Mouse (Mus musculus) heart, adult 11 months (tissue): ENCODE results near the gene Psmb7.

Source experiments
- DNase-seq: peaks from one replicate; pipeline ENCODE4 v3.0.0; 2022

Psmb7 gene

GRCm38 (mm10) chr2:38542366-38542765 is 101.5 kb downstream of the Psmb7 start:
- no peak for DNase-seq

- peak; percentile 79 for DNase-seq
Measured at GRCm38 (mm10) chr2:38541570-38541969, 102.3 kb downstream of the Psmb7 start.

GRCm38 (mm10) chr2:38541101-38541500 is 102.8 kb downstream of the Psmb7 start:
- DNase-seq, result peak; percentile 90

DNA sequence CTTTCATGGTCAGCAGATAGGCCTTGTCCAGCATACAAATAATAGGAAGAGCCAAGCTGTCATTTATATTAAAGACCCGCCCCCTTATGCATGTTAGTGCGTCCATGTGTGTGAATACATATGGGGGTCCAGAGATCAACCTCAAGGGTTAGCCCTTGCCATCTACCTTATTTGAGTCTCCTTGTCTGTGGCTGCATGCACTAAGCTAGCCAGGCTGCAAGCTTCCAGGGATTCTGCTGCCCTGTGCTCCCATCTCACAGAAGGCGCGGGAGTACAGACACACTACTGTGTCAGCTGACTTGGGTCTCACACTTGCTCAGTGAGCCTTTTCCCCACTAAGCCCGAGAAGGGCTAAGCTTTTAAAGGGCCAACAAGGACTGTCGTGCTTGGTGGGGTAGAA is 103.2 kb downstream of the Psmb7 start:
- peak; percentile 79 for DNase-seq

DNA sequence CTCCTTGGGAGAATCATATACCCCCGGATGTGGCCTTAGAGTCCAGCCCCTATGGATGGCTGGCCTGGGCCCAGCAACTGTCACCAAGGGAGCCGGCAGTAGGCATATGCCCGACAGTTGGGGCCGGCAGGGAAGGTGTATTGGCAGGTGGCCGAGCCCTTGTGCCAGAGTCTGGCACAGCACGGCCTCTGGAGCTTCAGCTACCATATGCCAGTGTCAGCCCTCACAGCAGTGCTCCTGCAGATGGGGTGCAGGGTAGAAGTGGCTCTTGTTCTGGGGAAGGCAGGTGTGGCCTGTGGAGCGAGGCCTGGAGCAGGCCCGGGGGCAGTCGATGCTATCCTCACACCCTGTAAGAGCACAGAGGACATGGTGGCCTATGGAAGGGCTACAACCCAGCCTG is 104.2 kb downstream of the Psmb7 start:
- DNase-seq, result peak; percentile 86
